Mouse (Mus musculus) gastrocnemius, adult 2 months (tissue): Measurements from ENCODE around the gene Nedd9. TPM values are rescaled to one million over a fixed set of nuclear protein-coding genes. Genes with fewer than 3 reads are reported as not detected.
A peak's percentile ranks its signal among the peaks of the same experiment; 100 is the strongest.
"Not testable (repeated sequence)": the region's sequence is repeated elsewhere in the genome, so short reads cannot be mapped to it uniquely, and the experiment has no call there.

ENCODE experiments used
- DNase-seq: peaks from one replicate; pipeline ENCODE4 v3.0.0; 2022
- H3K27ac ChIP-seq: fragments of 200-600 bp; 2 replicates; pipeline ENCODE4 v1.8.1; 2022; ENCODE audit warnings: mild to moderate bottlenecking
- H3K4me3 ChIP-seq: fragments of 200-600 bp; 2 replicates; pipeline ENCODE4 v1.8.1; 2022; ENCODE audit warnings: mild to moderate bottlenecking, moderate library complexity
- CTCF ChIP-seq: fragments of 200-600 bp; IDR thresholded peaks from 2 replicates; pipeline ENCODE4 v1.8.1; 2022; ENCODE audit warnings: antibody characterized with exemption, mild to moderate bottlenecking, moderate library complexity
- intact Hi-C: fragments of 180-260 bp; cut with DNase I; formaldehyde crosslinking; loops from one replicate; pipeline ENCODE4 v1.15.1; 2025
- total RNA-seq, 2 experiments: library from RNA; stranded (reverse); gene quantifications; 2 replicates each; pipeline ENCODE4 v1.2.3; 2021

Gene Nedd9
- total RNA-seq, 2 experiments from 2014 or later: 4.2 to 11.2 TPM

DNA sequence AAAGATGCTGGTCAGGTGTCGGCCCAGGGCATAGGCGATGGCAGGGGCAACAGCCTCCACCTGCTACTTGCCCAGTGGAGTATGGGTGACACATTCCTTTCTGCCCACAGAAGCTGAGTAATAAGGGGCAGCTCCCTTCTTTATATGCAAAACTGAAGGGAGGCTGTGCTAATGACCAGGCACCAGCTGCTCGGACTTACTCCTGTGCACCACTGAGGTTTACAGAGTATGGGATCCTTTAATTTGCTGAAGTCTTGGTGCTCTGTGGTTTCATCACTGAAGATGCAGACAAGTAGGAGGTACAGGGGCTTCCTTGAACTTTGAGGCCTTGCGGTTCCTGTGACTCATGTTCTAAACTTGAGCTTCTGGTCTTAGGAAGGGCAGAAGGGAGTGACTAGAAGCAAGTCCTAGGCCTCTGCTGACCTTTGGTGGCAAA, 120.0 kb downstream of the Nedd9 start:
- Histone ChIP-seq H3K4me3 (no peak overlapping the region), H3K27ac (no peak overlapping the region)
- no peak for TF ChIP-seq CTCF
- intact Hi-C loops: no loop called here
- no peak for DNase-seq

DNA sequence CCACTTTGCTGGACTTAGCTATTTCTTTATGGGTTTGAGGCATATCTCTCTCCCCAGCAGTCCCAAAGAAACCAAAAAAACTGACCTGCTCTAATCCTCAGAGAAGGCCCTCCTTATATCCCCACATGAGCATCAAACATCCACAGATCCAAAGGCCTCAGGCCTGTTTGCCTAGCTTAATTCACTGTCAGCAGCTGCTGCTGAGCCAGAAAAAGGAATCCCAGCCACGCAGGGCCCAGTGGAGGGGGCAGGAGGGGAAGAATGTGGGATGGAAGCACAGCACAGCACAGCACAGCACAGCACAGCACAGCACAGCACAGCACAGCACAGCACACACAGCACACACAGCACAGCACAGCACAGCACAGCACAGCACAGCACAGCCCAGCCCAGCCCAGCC, 120.6 kb downstream of the Nedd9 start:
- DNase-seq, H3K27ac ChIP-seq, intact Hi-C loops, H3K4me3 ChIP-seq: not testable (repeated sequence)

GRCm38 (mm10) chr13:41364273-41364672, 122.9 kb downstream of the Nedd9 start:
- no peak for TF ChIP-seq CTCF
- intact Hi-C loops: no loop called here
- no peak overlapping the region for H3K27ac ChIP-seq
- H3K4me3 ChIP-seq: no peak overlapping the region
- DNase-seq: no peak

- TF ChIP-seq CTCF: no peak
- intact Hi-C loops: no loop called here
Observed at GRCm38 (mm10) chr13:41362909-41363308, 124.3 kb downstream of the Nedd9 start.

GRCm38 (mm10) chr13:41360272-41360815, 126.8 kb downstream of the Nedd9 start:
- Histone ChIP-seq H3K4me3 (no peak overlapping the region), H3K27ac (no peak overlapping the region)
- no peak for TF ChIP-seq CTCF
- no peak for DNase-seq
- intact Hi-C loops: no loop called here

More at GRCm38 (mm10) chr13:41362909-41363308, 124.3 kb downstream of the Nedd9 start:
- Histone ChIP-seq H3K27ac (no peak overlapping the region), H3K4me3 (no peak overlapping the region)
- no peak for DNase-seq

- Histone ChIP-seq H3K27ac (peak overlapping the region; percentile 87), H3K4me3 (peak overlapping the region; percentile 86)
- no peak for DNase-seq
- intact Hi-C loops: loop anchor here (2.0 kb wide), 1 partner anchor 19 kb away; no protein-coding TSS in a partner anchor
- no peak for TF ChIP-seq CTCF
Observed at GRCm38 (mm10) chr13:41359330-41360215, 127.6 kb downstream of the Nedd9 start.

DNA sequence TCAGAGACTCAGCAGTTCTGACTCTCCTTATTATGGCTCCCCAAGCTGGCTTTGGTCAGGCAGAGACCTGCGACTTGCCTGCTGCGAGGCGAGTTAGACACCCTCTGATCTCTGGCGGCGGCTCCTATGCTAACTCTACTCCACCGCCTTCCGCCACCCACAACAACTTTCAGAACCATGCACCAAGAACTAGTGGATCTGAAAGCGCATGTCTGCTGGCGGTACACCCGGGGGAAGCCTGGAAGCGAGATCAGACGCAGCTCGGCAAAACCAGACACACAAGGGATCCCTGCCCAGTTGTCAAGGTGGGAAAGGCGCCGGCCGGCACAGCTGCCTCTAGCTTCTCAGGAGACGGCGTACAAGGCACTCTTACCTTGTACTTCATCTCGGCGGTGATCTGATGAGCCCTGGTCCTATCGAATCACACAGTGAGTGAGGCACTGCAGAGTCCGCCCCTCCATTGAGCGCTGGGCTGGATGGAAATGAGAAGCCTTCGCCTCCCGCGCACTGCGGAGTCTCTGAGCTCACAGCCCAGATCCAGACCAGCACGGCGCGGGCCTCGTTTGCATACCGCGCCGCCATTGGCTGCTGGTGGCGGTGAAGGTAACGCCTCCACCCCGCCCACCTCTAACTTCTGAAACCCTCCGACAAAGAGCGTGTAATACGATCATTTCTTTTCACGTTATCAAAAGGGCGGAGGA, 128.5 kb downstream of the Nedd9 start:
- TF ChIP-seq CTCF: no peak
- Histone ChIP-seq H3K27ac (peak overlapping the region; percentile 87), H3K4me3 (peak overlapping the region; percentile 86)
- intact Hi-C loops: loop anchor here (2.0 kb wide), 1 partner anchor 18 kb away; no protein-coding TSS in a partner anchor
- DNase-seq: peak; percentile 96

DNA sequence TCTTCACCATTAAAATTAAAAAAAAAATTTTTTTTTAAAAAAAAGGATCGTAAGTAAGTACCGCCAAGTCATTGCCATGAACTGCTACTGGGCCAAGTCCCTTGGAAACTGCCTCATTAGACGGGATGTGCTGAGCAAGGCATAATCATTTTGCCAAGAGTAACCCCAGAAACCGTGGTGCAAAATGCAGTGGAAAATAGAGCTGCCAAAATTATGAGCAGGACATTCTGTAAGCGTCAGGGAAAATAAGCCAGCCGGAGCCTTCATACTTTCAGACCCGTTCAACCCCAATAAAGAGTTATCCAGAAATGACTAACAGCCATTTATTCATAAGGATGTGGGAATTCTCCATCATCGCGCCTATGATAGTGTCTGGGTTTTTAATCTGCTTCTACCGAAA, 129.2 kb downstream of the Nedd9 start:
- H3K27ac ChIP-seq: peak overlapping the region; percentile 87
- H3K4me3 ChIP-seq: peak overlapping the region; percentile 86
- no peak for DNase-seq
- intact Hi-C loops: loop anchor here (2.0 kb wide), 1 partner anchor 17 kb away; no protein-coding TSS in a partner anchor
- no peak for TF ChIP-seq CTCF

- H3K4me3 ChIP-seq: peak overlapping the region; percentile 86
- peak overlapping the region; percentile 87 for H3K27ac ChIP-seq
- intact Hi-C loops: no loop called here
- no peak for DNase-seq
- no peak for TF ChIP-seq CTCF
Observed at GRCm38 (mm10) chr13:41357586-41357985, 129.6 kb downstream of the Nedd9 start.

- Histone ChIP-seq H3K27ac (peak overlapping the region; percentile 87), H3K4me3 (peak overlapping the region; percentile 86)
- TF ChIP-seq CTCF: no peak
- DNase-seq: no peak
- intact Hi-C loops: no loop called here
Observed at GRCm38 (mm10) chr13:41357161-41357560, 130.0 kb downstream of the Nedd9 start.

- H3K27ac ChIP-seq: peak overlapping the region; percentile 87
- intact Hi-C loops: no loop called here
Observed at GRCm38 (mm10) chr13:41355552-41355951, 131.6 kb downstream of the Nedd9 start.

DNA sequence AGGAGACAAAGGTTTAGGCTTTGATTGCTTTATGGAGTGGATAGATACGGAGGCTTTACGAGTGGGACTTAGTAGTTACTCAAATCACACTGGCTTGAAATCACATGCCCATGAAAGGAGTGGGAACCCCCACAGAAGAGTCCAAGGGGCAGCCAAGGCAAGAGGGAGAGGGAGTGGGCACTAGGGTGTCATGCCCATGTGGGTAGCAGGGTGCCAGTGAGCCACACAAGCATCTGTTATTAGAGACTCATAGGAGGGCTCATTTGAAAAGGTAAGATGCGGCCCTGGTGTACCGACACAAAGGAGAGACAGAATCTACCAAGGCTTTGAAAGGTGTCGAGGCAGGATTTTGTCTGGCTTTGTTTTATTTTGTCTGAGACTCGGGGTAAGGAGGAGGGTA, 132.6 kb downstream of the Nedd9 start:
- no peak for DNase-seq
- peak overlapping the region; percentile 86 for H3K4me3 ChIP-seq
- H3K27ac ChIP-seq: peak overlapping the region; percentile 48
- TF ChIP-seq CTCF: no peak
- intact Hi-C loops: no loop called here

More at GRCm38 (mm10) chr13:41355552-41355951, 131.6 kb downstream of the Nedd9 start:
- H3K4me3 ChIP-seq: peak overlapping the region; percentile 86
- DNase-seq: no peak
- TF ChIP-seq CTCF: no peak

DNA sequence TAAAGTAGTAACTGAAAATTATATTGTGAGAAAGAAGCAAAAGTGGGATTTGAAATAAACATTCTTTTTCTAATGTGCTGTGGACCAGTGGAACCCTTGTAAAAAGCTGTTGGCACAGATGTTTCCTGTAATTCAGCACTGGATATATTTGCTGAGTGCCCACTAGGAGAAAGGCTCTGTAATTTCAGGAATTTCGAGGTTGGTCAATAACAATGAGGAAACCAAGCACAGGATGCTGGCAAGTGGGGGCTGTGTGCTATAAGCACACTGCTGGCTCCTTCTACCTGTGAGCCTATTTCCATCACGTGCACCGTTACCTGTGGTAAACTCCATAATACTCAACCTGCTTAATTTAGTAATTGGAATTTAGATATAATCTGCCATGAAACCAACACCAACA, 133.5 kb downstream of the Nedd9 start:
- no peak for TF ChIP-seq CTCF
- intact Hi-C loops: no loop called here
- peak overlapping the region; percentile 86 for H3K4me3 ChIP-seq
- H3K27ac ChIP-seq: peak overlapping the region; percentile 48
- no peak for DNase-seq
